Mouse (Mus musculus) olfactory bulb, adult 2 months (tissue): Measurements from ENCODE around the gene Fhad1. TPM values are rescaled to one million over a fixed set of nuclear protein-coding genes. Genes with fewer than 3 reads are reported as not detected.

Source experiments
- H3K27ac ChIP-seq: fragments of 200-500 bp; 2 replicates; pipeline ENCODE4 v1.5.1; 2012; ENCODE audit warnings: low read depth, low read length; ENCODE audit not compliant: insufficient read depth
- H3K4me1 ChIP-seq: fragments of 200-500 bp; 2 replicates; pipeline ENCODE4 v1.6.1; 2012; ENCODE audit warnings: low read length; ENCODE audit not compliant: control insufficient read depth, insufficient read depth
- H3K4me3 ChIP-seq: fragments of 200-500 bp; 2 replicates; pipeline ENCODE4 v1.5.1; 2012; ENCODE audit warnings: mild to moderate bottlenecking, low read depth, low read length, moderate library complexity; ENCODE audit not compliant: insufficient read depth
- CTCF ChIP-seq: fragments of 200-500 bp; IDR thresholded peaks from 2 replicates; pipeline ENCODE4 v1.5.1; 2012; ENCODE audit warnings: low read depth, mild to moderate bottlenecking, low read length, moderate library complexity; ENCODE audit not compliant: insufficient read depth
- POLR2A ChIP-seq: fragments of 200-500 bp; IDR thresholded peaks from 2 replicates; pipeline ENCODE4 v1.6.1; 2012; ENCODE audit warnings: mild to moderate bottlenecking, low read depth, low read length, moderate library complexity; ENCODE audit not compliant: insufficient read depth
- WGBS: fragments of 180-500 bp; shearing (Covaris S2); methylation state at CpG from one replicate; pipeline ENCODE4 v1.1.7; 2018; 5-methylcytosine and 5-hydroxymethylcytosine counted together
- polyA plus RNA-seq: library from polyadenylated mRNA; stranded (reverse); fragments of >200 nt; gene quantifications from 2 replicates; pipeline ENCODE4 v1.2.4, GENCODE M21; 2012; ENCODE audit warnings: low replicate concordance; ENCODE audit not compliant: missing spikeins, insufficient read depth, insufficient read length

Gene Fhad1
- polyA plus RNA-seq, 1 experiment, result not detected

- TF ChIP-seq CTCF (no peak), POLR2A (no peak)
- H3K4me1 ChIP-seq, result peaks cover 9% of the 10 kb centered on the region
- 95% methylated on average over 9 of the region's 9 CpGs for WGBS
Observed at GRCm38 (mm10) chr4:141904710-141905109, 110.2 kb downstream of the Fhad1 start.

GRCm38 (mm10) chr4:141902479-141902858, 112.4 kb downstream of the Fhad1 start:
- no peak overlapping the region for H3K27ac ChIP-seq
- no peak overlapping the region for H3K4me3 ChIP-seq
- peaks cover 26% of the 10 kb centered on the region for H3K4me1 ChIP-seq
- WGBS, result 74% methylated on average over 8 of the region's 8 CpGs
- no peak for TF ChIP-seq POLR2A
- TF ChIP-seq CTCF, result no peak

More at GRCm38 (mm10) chr4:141904710-141905109, 110.2 kb downstream of the Fhad1 start:
- Histone ChIP-seq H3K27ac (no peak overlapping the region), H3K4me3 (no peak overlapping the region)

- WGBS, result 58% methylated on average over 17 of the region's 17 CpGs
- H3K4me3 ChIP-seq, result no peak overlapping the region
- no peak overlapping the region for H3K27ac ChIP-seq
- H3K4me1 ChIP-seq, result peaks cover 30% of the 10 kb centered on the region
- no peak for TF ChIP-seq CTCF
Observed at GRCm38 (mm10) chr4:141901711-141902478, 113.0 kb downstream of the Fhad1 start.

- Histone ChIP-seq H3K27ac (no peak overlapping the region), H3K4me1 (peaks cover 37% of the 10 kb centered on the region), H3K4me3 (no peak overlapping the region)
- WGBS, result 65% methylated on average over 11 of the region's 11 CpGs
- no peak for TF ChIP-seq POLR2A
Observed at GRCm38 (mm10) chr4:141900421-141900820, 114.5 kb downstream of the Fhad1 start.

- TF ChIP-seq CTCF, result no peak
- TF ChIP-seq POLR2A, result no peak
- WGBS, result 18% methylated on average over 8 of the region's 8 CpGs
- Histone ChIP-seq H3K4me3 (no peak overlapping the region), H3K27ac (peak overlapping the region; percentile 43; the same call in 1 of the 2 replicates), H3K4me1 (peaks cover 37% of the 10 kb centered on the region)
Observed at GRCm38 (mm10) chr4:141899936-141900335, 114.9 kb downstream of the Fhad1 start.

GRCm38 (mm10) chr4:141898905-141899304, 116.0 kb downstream of the Fhad1 start:
- 87% methylated on average over 8 of the region's 8 CpGs for WGBS
- peaks cover 37% of the 10 kb centered on the region for H3K4me1 ChIP-seq
- no peak overlapping the region for H3K4me3 ChIP-seq
- H3K27ac ChIP-seq, result no peak overlapping the region
- no peak for TF ChIP-seq POLR2A
- TF ChIP-seq CTCF, result no peak

GRCm38 (mm10) chr4:141897838-141898237, 117.0 kb downstream of the Fhad1 start:
- Histone ChIP-seq H3K4me3 (no peak overlapping the region), H3K4me1 (peaks cover 37% of the 10 kb centered on the region), H3K27ac (peak overlapping the region; percentile 54; the same call in 1 of the 2 replicates)
- TF ChIP-seq POLR2A (no peak), CTCF (no peak)
- WGBS, result 58% methylated on average over 3 of the region's 3 CpGs

- TF ChIP-seq POLR2A (no peak), CTCF (no peak)
- 67% methylated on average over 6 of the region's 6 CpGs for WGBS
- no peak overlapping the region for H3K27ac ChIP-seq
- H3K4me1 ChIP-seq, result peaks cover 35% of the 10 kb centered on the region
- no peak overlapping the region for H3K4me3 ChIP-seq
Observed at GRCm38 (mm10) chr4:141897225-141897624, 117.7 kb downstream of the Fhad1 start.

GRCm38 (mm10) chr4:141895772-141896171, 119.1 kb downstream of the Fhad1 start:
- 78% methylated on average over 12 of the region's 12 CpGs for WGBS
- H3K4me3 ChIP-seq, result no peak overlapping the region
- TF ChIP-seq POLR2A (no peak), CTCF (no peak)
- H3K4me1 ChIP-seq, result peaks cover 31% of the 10 kb centered on the region
- H3K27ac ChIP-seq, result no peak overlapping the region
